Mouse (Mus musculus): Measurements from ENCODE around the gene Myo16.

GRCm38 (mm10) chr8:10439595-10440453 lies 286.1 kb downstream of the Myo16 start:
- TF ChIP-seq POLR2A (IDR thresholded peaks at IDR 0.05; ENCODE audit: low read depth, low read length), result no peak
- no peak for TF ChIP-seq CTCF (IDR thresholded peaks at IDR 0.05; ENCODE audit: borderline replicate concordance, insufficient read depth, low read length)
